Mouse (Mus musculus) kidney, adult 8-10 months (tissue): ENCODE measurements at regions not wholly inside any gene's neighbourhood (a gene's known extent, or its start where the extent isn't known, plus 50 kb on each side); places are given as distances from the start of the nearest gene placed in this dataset.

ENCODE experiments used
- DNase-seq, 2 experiments: peaks; one replicate each; pipeline ENCODE4 v3.0.0; 2022

- DNase-seq: no peak
Measured at GRCm38 (mm10) chr11:19254183-19254582, 235.4 kb upstream of the Meis1 start.

- no peak for DNase-seq
Measured at GRCm38 (mm10) chr11:19257549-19257948, 238.8 kb upstream of the Meis1 start.

GRCm38 (mm10) chr11:19262832-19263231 is 244.0 kb upstream of the Meis1 start:
- DNase-seq: no peak

GRCm38 (mm10) chr11:19264798-19265671 is 246.2 kb upstream of the Meis1 start:
- no peak for DNase-seq

- no peak for DNase-seq
Measured at GRCm38 (mm10) chr11:19265672-19265972, 246.8 kb upstream of the Meis1 start.

- DNase-seq: no peak
Measured at GRCm38 (mm10) chr11:19290971-19291370, 272.2 kb upstream of the Meis1 start.

GRCm38 (mm10) chr11:19299411-19299810 is 280.6 kb upstream of the Meis1 start:
- no peak for DNase-seq

GRCm38 (mm10) chr11:19306687-19307086 is 287.9 kb upstream of the Meis1 start:
- no peak for DNase-seq

- no peak for DNase-seq
Measured at GRCm38 (mm10) chr11:19330685-19331239, 312.0 kb upstream of the Meis1 start.

- DNase-seq: no peak
Measured at GRCm38 (mm10) chr11:19332274-19332673, 313.5 kb upstream of the Meis1 start.

- no peak for DNase-seq
Measured at GRCm38 (mm10) chr11:19332727-19333126, 313.9 kb upstream of the Meis1 start.

GRCm38 (mm10) chr11:19333908-19334487 is 315.2 kb upstream of the Meis1 start:
- DNase-seq: no peak

- no peak for DNase-seq
Measured at GRCm38 (mm10) chr11:19335384-19335783, 316.6 kb upstream of the Meis1 start.

GRCm38 (mm10) chr11:19339721-19340317 is 321.0 kb upstream of the Meis1 start:
- DNase-seq: no peak

- DNase-seq: no peak
Measured at GRCm38 (mm10) chr11:19340889-19341288, 322.1 kb upstream of the Meis1 start.

- DNase-seq: no peak
Measured at GRCm38 (mm10) chr11:19341379-19341778, 322.6 kb upstream of the Meis1 start.

- no peak for DNase-seq
Measured at GRCm38 (mm10) chr11:19342803-19343202, 324.0 kb upstream of the Meis1 start.

- no peak for DNase-seq
Measured at GRCm38 (mm10) chr11:19346276-19346826, 327.6 kb upstream of the Meis1 start.

- DNase-seq: no peak
Measured at GRCm38 (mm10) chr11:19350331-19351242, 331.8 kb upstream of the Meis1 start.

- DNase-seq: no peak
Measured at GRCm38 (mm10) chr11:19351243-19351787, 332.5 kb upstream of the Meis1 start.

GRCm38 (mm10) chr11:19353706-19354105 is 334.9 kb upstream of the Meis1 start:
- no peak for DNase-seq

GRCm38 (mm10) chr11:19355179-19355578 is 336.4 kb upstream of the Meis1 start:
- no peak for DNase-seq
